27 mouse cellular contexts compared by ENCODE assay signal in the genomic region with DNA sequence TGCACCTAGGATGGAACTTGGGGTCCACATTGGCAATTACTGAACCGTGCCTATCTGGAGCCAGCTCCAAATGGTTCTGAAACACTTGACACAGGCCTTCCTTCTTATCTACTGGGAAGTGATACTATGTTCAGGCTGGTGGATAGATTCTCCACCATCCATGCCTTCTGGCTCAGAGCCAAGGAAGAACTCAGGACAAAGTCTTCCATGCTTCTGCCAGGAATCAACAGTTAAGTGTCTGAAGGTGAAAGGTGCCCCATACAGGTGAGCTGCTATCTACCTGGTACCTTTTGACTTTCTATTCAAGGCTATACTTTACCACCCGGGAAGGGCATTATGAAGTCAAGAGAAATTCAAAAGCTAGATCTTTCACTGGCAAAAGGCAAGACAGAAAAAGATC. TPM values are rescaled to one million over a fixed set of nuclear protein-coding genes. Genes with fewer than 3 reads are reported as not detected.
A peak's percentile ranks its signal among the peaks of the same experiment; 100 is the strongest.
DNase-seq lines count a peak whose midpoint lies in the region; ATAC-seq and TF ChIP-seq lines count a peak whose summit lies in the region.
"Had no signal": no experiment of that assay in that cellular context is flagged by ENCODE, and none has a peak within 500 bp of the region (broad histone marks: within the 10 kb centered on the region; RNA-seq: fewer than 3 reads in every experiment).

No protein-coding gene starts in this region.

- no peaks in the 10 kb centered on the region for H3K9me3 ChIP-seq in intestine, embryonic 16.5 days (ENCODE audit: control insufficient read depth, low read length)
- H3K9me3 ChIP-seq in intestine, embryonic 15.5 days: no peaks in the 10 kb centered on the region
- H3K9me3 ChIP-seq in intestine, postnatal 0 days (ENCODE audit: control insufficient read depth): no peaks in the 10 kb centered on the region
- H3K9me3 ChIP-seq: G1E had no signal

- no peaks in the 10 kb centered on the region for H3K4me1 ChIP-seq in intestine, embryonic 16.5 days (ENCODE audit: control insufficient read depth, insufficient read depth, low read length)
- no peaks in the 10 kb centered on the region for H3K4me1 ChIP-seq in intestine, embryonic 15.5 days (replicated peaks)
- H3K4me1 ChIP-seq in intestine, postnatal 0 days (replicated peaks; ENCODE audit: control insufficient read depth, insufficient read depth, low read length): no peaks in the 10 kb centered on the region
- H3K4me1 ChIP-seq in small intestine, adult 2 months (ENCODE audit: control insufficient read depth, insufficient read depth, insufficient read length, low read length): peaks cover 8% of the 10 kb centered on the region; the same call in 1 of the 2 replicates

- no peak for TF ChIP-seq POLR2A in small intestine, adult 2 months (IDR thresholded peaks at IDR 0.05; ENCODE audit: low read depth, low read length)

- H3K27me3 ChIP-seq in intestine, embryonic 16.5 days (replicated peaks; ENCODE audit: control insufficient read depth, insufficient read depth, low read length): no peaks in the 10 kb centered on the region
- H3K27me3 ChIP-seq in intestine, embryonic 15.5 days (replicated peaks): no peaks in the 10 kb centered on the region
- H3K27me3 ChIP-seq in intestine, postnatal 0 days (replicated peaks; ENCODE audit: control insufficient read depth, insufficient read depth, low read length): no peaks in the 10 kb centered on the region
- H3K27me3 ChIP-seq in small intestine, adult 2 months (ENCODE audit: control insufficient read depth, insufficient read depth, low read length): no peaks in the 10 kb centered on the region
- H3K27me3 ChIP-seq: CH12.LX, Patski had no signal

- no peak overlapping the region for H3K9ac ChIP-seq in intestine, embryonic 16.5 days (ENCODE audit: low read depth, low read length)
- H3K9ac ChIP-seq in intestine, embryonic 15.5 days: no peak overlapping the region
- no peak overlapping the region for H3K9ac ChIP-seq in intestine, postnatal 0 days (ENCODE audit: low read depth, low read length)

- no peaks in the 10 kb centered on the region; the same call in none of the 2 replicates for H3K36me3 ChIP-seq in intestine, embryonic 16.5 days (ENCODE audit: control insufficient read depth, insufficient read depth, low read length)
- peaks cover 15% of the 10 kb centered on the region; the same call in 1 of the 2 replicates for H3K36me3 ChIP-seq in intestine, embryonic 15.5 days
- peaks cover 61% of the 10 kb centered on the region for H3K36me3 ChIP-seq in intestine, postnatal 0 days (ENCODE audit: control insufficient read depth, insufficient read depth)
- H3K36me3 ChIP-seq in small intestine, adult 2 months (ENCODE audit: control insufficient read depth, insufficient read depth, low read length): peaks cover 39% of the 10 kb centered on the region

- peak; percentile 68 for ATAC-seq in intestine, embryonic 16.5 days
- ATAC-seq in intestine, embryonic 15.5 days: no peak
- peak; percentile 70 for ATAC-seq in intestine, postnatal 0 days
- ATAC-seq: activated CD4-positive, CD25-positive, alpha-beta regulatory T cell, adult 4 months; CD4-positive, CD25-positive, alpha-beta regulatory T cell, adult 4 months; Patski had no signal

- intact Hi-C loops in heart, postnatal 14 days (cut with DNase I): no loop called here

- H3K4me3 ChIP-seq in intestine, embryonic 16.5 days (ENCODE audit: low read length): no peak overlapping the region
- no peak overlapping the region for H3K4me3 ChIP-seq in intestine, embryonic 15.5 days (replicated peaks)
- H3K4me3 ChIP-seq in intestine, postnatal 0 days (ENCODE audit: low read depth, low read length): no peak overlapping the region
- no peak overlapping the region for H3K4me3 ChIP-seq in small intestine, adult 2 months (ENCODE audit: low read depth, low read length)

- no peak for TF ChIP-seq CTCF in intestine, postnatal 0 days (IDR thresholded peaks at IDR 0.05; ENCODE audit: low read depth)
- TF ChIP-seq CTCF in small intestine, adult 2 months (IDR thresholded peaks at IDR 0.05; ENCODE audit: extremely low read depth, insufficient read length, insufficient replicate concordance, low read depth, low read length): no peak

- WGBS in intestine, embryonic 16.5 days: 86% methylated on average over 2 of the region's 2 CpGs
- 83% methylated on average over 2 of the region's 2 CpGs for WGBS in intestine, embryonic 15.5 days
- WGBS in intestine, postnatal 0 days: 47% methylated on average over 2 of the region's 2 CpGs
- WGBS in small intestine, adult 2 months: 37% methylated on average over 2 of the region's 2 CpGs

- peak; percentile 39 for DNase-seq in heart, adult 11 months
- DNase-seq in heart, postnatal 14 days: no peak
- DNase-seq in layer of hippocampus, postnatal 25 days (ENCODE audit: extremely low spot score in 1 of 2, low spot score in 1 of 2): no peak
- no peak for DNase-seq in right cerebral cortex, adult 2 months (ENCODE audit: low spot score in 2 of 2)
- DNase-seq: adrenal gland, adult 2 months; adrenal gland, adult 8-10 months; adrenal gland, postnatal 10 days; adrenal gland, postnatal 14 days; adrenal gland, postnatal 25 days; adrenal gland, postnatal 36 days; B cell, adult 2 months; cerebellum, adult 11 months; cerebellum, adult 11-12 months had no signal

- H3K4me2 ChIP-seq in intestine, embryonic 16.5 days (ENCODE audit: low read depth, low read length): no peak overlapping the region
- no peak overlapping the region for H3K4me2 ChIP-seq in intestine, embryonic 15.5 days (replicated peaks)
- H3K4me2 ChIP-seq in intestine, postnatal 0 days (replicated peaks; ENCODE audit: low read depth): no peak overlapping the region

- H3K27ac ChIP-seq in intestine, embryonic 16.5 days (ENCODE audit: low read length): no peak overlapping the region
- no peak overlapping the region for H3K27ac ChIP-seq in intestine, embryonic 15.5 days
- H3K27ac ChIP-seq in intestine, postnatal 0 days (ENCODE audit: low read depth, low read length): peak overlapping the region; percentile 15; the same call in 1 of the 2 replicates
- peak overlapping the region; percentile 52 for H3K27ac ChIP-seq in small intestine, adult 2 months (ENCODE audit: insufficient read depth, low read depth, low read length)

RNA-seq across cellular contexts. Expression of gene Lrrc42, which starts 15.1 kb away (rescaled TPM):
- 10 to 100 TPM; 11.1 to 14.1 TPM for total RNA-seq in heart, postnatal 14 days (2021)
- polyA plus RNA-seq in intestine, embryonic 16.5 days (2015; fragmentation: Nextera tagmentation; extraction: Ambion mirVana): 48.3 and 49.6 TPM in 2 replicates
- 53.5 TPM in 2 replicates for polyA plus RNA-seq in intestine, embryonic 15.5 days (2015; fragmentation: Nextera tagmentation; extraction: Ambion mirVana)
- 27.7 and 29.5 TPM in 2 replicates for polyA plus RNA-seq in intestine, postnatal 0 days (2015; fragmentation: Nextera tagmentation; extraction: Ambion mirVana)
- 4.0 and 9.3 TPM in 2 replicates for polyA plus RNA-seq in small intestine, adult 2 months (2012; rRNA removed)
- 10 to 100 TPM; 33.2 to 40.4 TPM for total RNA-seq in layer of hippocampus, postnatal 25 days (2021)

RNA-seq across cellular contexts. Expression of gene Hspb11, which starts 15.1 kb away (rescaled TPM):
- total RNA-seq in heart, postnatal 14 days (2021): 10 to 100 TPM; 14.6 TPM
- polyA plus RNA-seq in intestine, embryonic 16.5 days (2015; fragmentation: Nextera tagmentation; extraction: Ambion mirVana): 22.6 and 26.7 TPM in 2 replicates
- 29.4 and 31.9 TPM in 2 replicates for polyA plus RNA-seq in intestine, embryonic 15.5 days (2015; fragmentation: Nextera tagmentation; extraction: Ambion mirVana)
- 25.5 and 27.0 TPM in 2 replicates for polyA plus RNA-seq in intestine, postnatal 0 days (2015; fragmentation: Nextera tagmentation; extraction: Ambion mirVana)
- 0.65 TPM in 1 of 2 replicates, not detected in the other for polyA plus RNA-seq in small intestine, adult 2 months (2012; rRNA removed)
- 10 to 100 TPM; 24.0 to 25.9 TPM for total RNA-seq in layer of hippocampus, postnatal 25 days (2021)

RNA-seq across cellular contexts. Expression of gene Ldlrad1, which starts 29.3 kb away (rescaled TPM):
- total RNA-seq in heart, postnatal 14 days (2021): under 1 TPM in 1 of 2 experiments, not detected in 1; 0.33 TPM
- not detected in 2 replicates for polyA plus RNA-seq in intestine, embryonic 16.5 days (2015; fragmentation: Nextera tagmentation; extraction: Ambion mirVana)
- polyA plus RNA-seq in intestine, embryonic 15.5 days (2015; fragmentation: Nextera tagmentation; extraction: Ambion mirVana): not detected in 2 replicates
- polyA plus RNA-seq in intestine, postnatal 0 days (2015; fragmentation: Nextera tagmentation; extraction: Ambion mirVana): not detected in 2 replicates
- 0.18 and 1.1 TPM in 2 replicates for polyA plus RNA-seq in small intestine, adult 2 months (2012; rRNA removed)
- not detected for total RNA-seq in layer of hippocampus, postnatal 25 days (2021)
- total RNA-seq: adrenal gland, adult 18-20 months; adrenal gland, adult 2 months; adrenal gland, adult 8-10 months; adrenal gland, postnatal 14 days; adrenal gland, postnatal 36 days; adrenal gland, postnatal 4 days; CH12.LX; ES-E14 had no signal
- polyA plus RNA-seq: brain, embryonic 14.5 days; C2C12; G1E; Patski had no signal

RNA-seq across cellular contexts. Expression of gene Tceanc2, which starts 59.3 kb away (rescaled TPM):
- 10 to 100 TPM; 11.8 to 12.5 TPM for total RNA-seq in heart, postnatal 14 days (2021)
- 17.6 and 19.4 TPM in 2 replicates for polyA plus RNA-seq in intestine, embryonic 16.5 days (2015; fragmentation: Nextera tagmentation; extraction: Ambion mirVana)
- 21.8 and 35.1 TPM in 2 replicates for polyA plus RNA-seq in intestine, embryonic 15.5 days (2015; fragmentation: Nextera tagmentation; extraction: Ambion mirVana)
- 16.6 and 17.7 TPM in 2 replicates for polyA plus RNA-seq in intestine, postnatal 0 days (2015; fragmentation: Nextera tagmentation; extraction: Ambion mirVana)
- 0.89 and 4.8 TPM in 2 replicates for polyA plus RNA-seq in small intestine, adult 2 months (2012; rRNA removed)
- 10 to 100 TPM; 18.6 to 20.1 TPM for total RNA-seq in layer of hippocampus, postnatal 25 days (2021)

Comparison
In these comparisons a context has a peak if more than half of its experiments do, and no peak if none do; other contexts are left out.
1. H3K27ac ChIP-seq: peak in intestine, postnatal 0 days (single experiment) and small intestine, adult 2 months (single experiment); none in intestine, embryonic 16.5 days (single experiment) and intestine, embryonic 15.5 days (single experiment).
2. RNA of gene Hspb11, which starts 15.1 kb away (polyA plus RNA-seq): 29.4 to 31.9 TPM in intestine, embryonic 15.5 days, 22.6 to 26.7 TPM in intestine, embryonic 16.5 days and 25.5 to 27.0 TPM in intestine, postnatal 0 days; 0.65 TPM in small intestine, adult 2 months; every median in the first group is over 10 times any median in the second.